Mouse (Mus musculus) MEL (cell line): ENCODE measurements around the gene Aoc1. TPM values are rescaled to one million over a fixed set of nuclear protein-coding genes. Genes with fewer than 3 reads are reported as not detected.

Experiments used
- DNase-seq: peaks from one replicate; pipeline ENCODE4 v3.0.0; 2011; ENCODE audit warnings: low read depth, low spot score
- H3K27ac ChIP-seq: 2 replicates; pipeline ENCODE4 v1.5.1; 2012; ENCODE audit warnings: low read depth, mild to moderate bottlenecking, control low read depth, low read length, moderate library complexity; ENCODE audit not compliant: control insufficient read depth
- H3K27me3 ChIP-seq, 2 experiments: fragments of 150-350 bp in 1 of 2; sonication (generic) in 1 of 2; 2 replicates each; pipeline ENCODE4 v1.6.1; 2012; ENCODE audit warnings: low read length in 2 of 2, mild to moderate bottlenecking in 2 of 2, improper control_type of control experiment in 1 of 2, moderate library complexity in 1 of 2; ENCODE audit not compliant: insufficient read depth in 2 of 2, control insufficient read depth in 1 of 2
- H3K36me3 ChIP-seq, 2 experiments: 2 replicates each; pipeline ENCODE4 v1.6.1; 2012 to 2014; ENCODE audit warnings: low read length in 2 of 2, improper control_type of control experiment in 1 of 2, inconsistent platforms in 1 of 2, mild to moderate bottlenecking in 1 of 2; ENCODE audit not compliant: insufficient read depth in 2 of 2, control insufficient read depth in 1 of 2
- H3K4me1 ChIP-seq, 2 experiments: fragments of 150-350 bp in 1 of 2; sonication (generic) in 1 of 2; 2 replicates each; pipeline ENCODE4 v1.6.1; 2012; ENCODE audit warnings: low read length in 2 of 2, improper control_type of control experiment in 1 of 2, mild to moderate bottlenecking in 1 of 2; ENCODE audit not compliant: insufficient read depth in 2 of 2, control insufficient read depth in 1 of 2
- H3K4me3 ChIP-seq, 2 experiments: fragments of 150-350 bp in 1 of 2; sonication (generic) in 1 of 2; 2 replicates each; pipeline ENCODE4 v1.5.1; 2012; ENCODE audit warnings: low read depth in 2 of 2, low read length in 2 of 2, mild to moderate bottlenecking in 2 of 2, moderate library complexity in 2 of 2, control low read depth in 1 of 2, improper control_type of control experiment in 1 of 2; ENCODE audit not compliant: control insufficient read depth in 1 of 2, insufficient read depth in 1 of 2
- H3K79me2 ChIP-seq: 2 replicates; pipeline ENCODE4 v1.6.1; 2012; ENCODE audit warnings: mild to moderate bottlenecking, low read length, moderate library complexity; ENCODE audit not compliant: control insufficient read depth, poor library complexity, insufficient read depth
- H3K9ac ChIP-seq: 2 replicates; pipeline ENCODE4 v1.6.1; 2012; ENCODE audit warnings: low read depth, mild to moderate bottlenecking, control low read depth, low read length, moderate library complexity; ENCODE audit not compliant: control insufficient read depth, poor library complexity, severe bottlenecking
- H3K9me3 ChIP-seq: fragments of 150-350 bp; sonication (generic); replicated peaks from 2 replicates; pipeline ENCODE4 v1.6.1; 2012; ENCODE audit warnings: mild to moderate bottlenecking, low read length, improper control_type of control experiment, moderate library complexity; ENCODE audit not compliant: insufficient read depth
- BHLHE40 ChIP-seq: IDR thresholded peaks from 2 replicates; pipeline ENCODE4 v1.6.1; 2012; ENCODE audit warnings: low read depth, mild to moderate bottlenecking, inconsistent platforms, low read length, improper control_type of control experiment, borderline replicate concordance
- CHD2 ChIP-seq: IDR thresholded peaks from 2 replicates; pipeline ENCODE4 v1.6.1; 2011; ENCODE audit warnings: low read length, improper control_type of control experiment
- CTCF ChIP-seq, 3 experiments: IDR thresholded peaks in 2 of 3; conservative IDR thresholded peaks in 1 of 3; 2 replicates each; pipeline ENCODE4 v1.5.1; 2011 to 2012; ENCODE audit warnings: low read length in 3 of 3, low read depth in 2 of 3, mild to moderate bottlenecking in 2 of 3, improper control_type of control experiment in 1 of 3, inconsistent platforms in 1 of 3, mixed read lengths in 1 of 3, moderate library complexity in 1 of 3; ENCODE audit not compliant: control insufficient read depth in 1 of 3, insufficient read depth in 1 of 3, poor library complexity in 1 of 3, severe bottlenecking in 1 of 3
- E2F4 ChIP-seq: IDR thresholded peaks from 2 replicates; pipeline ENCODE4 v1.6.1; 2011; ENCODE audit warnings: low read depth, low read length, improper control_type of control experiment, borderline replicate concordance
- ELF1 ChIP-seq: IDR thresholded peaks from 2 replicates; pipeline ENCODE4 v1.6.1; 2014; ENCODE audit warnings: low read depth, mild to moderate bottlenecking, inconsistent platforms, low read length, improper control_type of control experiment, moderate library complexity
- EP300 ChIP-seq, 2 experiments: IDR thresholded peaks; 2 replicates each; pipeline ENCODE4 v1.6.1; 2011; ENCODE audit warnings: improper control_type of control experiment in 2 of 2, low read length in 2 of 2, low read depth in 1 of 2, mild to moderate bottlenecking in 1 of 2
- GABPA ChIP-seq: IDR thresholded peaks from 2 replicates; pipeline ENCODE4 v1.6.1; 2012; ENCODE audit warnings: low read depth, mild to moderate bottlenecking, inconsistent platforms, low read length, improper control_type of control experiment, moderate library complexity
- KAT2A ChIP-seq: conservative IDR thresholded peaks from 2 replicates; pipeline ENCODE4 v1.6.1; 2012; ENCODE audit warnings: low read depth, low read length, improper control_type of control experiment, inconsistent platforms
- MAFK ChIP-seq: IDR thresholded peaks from 2 replicates; pipeline ENCODE4 v1.6.1; 2011; ENCODE audit warnings: low read depth, mild to moderate bottlenecking, low read length, improper control_type of control experiment, borderline replicate concordance
- MXI1 ChIP-seq: IDR thresholded peaks from 2 replicates; pipeline ENCODE4 v1.6.1; 2011; ENCODE audit warnings: mild to moderate bottlenecking, low read depth, low read length, improper control_type of control experiment
- NELFE ChIP-seq: IDR thresholded peaks from 2 replicates; pipeline ENCODE4 v1.6.1; 2011; ENCODE audit warnings: low read depth, low read length, improper control_type of control experiment
- NRF1 ChIP-seq: IDR thresholded peaks from 2 replicates; pipeline ENCODE4 v1.6.1; 2014; ENCODE audit warnings: low read depth, mild to moderate bottlenecking, inconsistent platforms, low read length, improper control_type of control experiment, moderate library complexity; ENCODE audit not compliant: poor library complexity, insufficient read depth, severe bottlenecking
- POLR2A ChIP-seq, 2 experiments: IDR thresholded peaks; 2 replicates each; pipeline ENCODE4 v1.6.1; 2011 to 2012; ENCODE audit warnings: low read length in 2 of 2, mild to moderate bottlenecking in 2 of 2, control low read depth in 1 of 2, improper control_type of control experiment in 1 of 2, low read depth in 1 of 2, moderate library complexity in 1 of 2; ENCODE audit not compliant: control insufficient read depth in 1 of 2, insufficient read depth in 1 of 2, poor library complexity in 1 of 2
- POLR2AphosphoS5 ChIP-seq: IDR thresholded peaks from 2 replicates; pipeline ENCODE4 v1.6.1; 2012; ENCODE audit warnings: low read depth, borderline replicate concordance, mild to moderate bottlenecking, inconsistent platforms, low read length, moderate library complexity, mixed read lengths
- RAD21 ChIP-seq: IDR thresholded peaks from 2 replicates; pipeline ENCODE4 v1.6.1; 2011; ENCODE audit warnings: mild to moderate bottlenecking, low read depth, low read length, improper control_type of control experiment
- SMC3 ChIP-seq: IDR thresholded peaks from 2 replicates; pipeline ENCODE4 v1.6.1; 2011; ENCODE audit warnings: low read depth, low read length, improper control_type of control experiment
- TAL1 ChIP-seq: IDR thresholded peaks from 2 replicates; pipeline ENCODE4 v1.6.1; 2012; ENCODE audit warnings: mild to moderate bottlenecking, inconsistent platforms, low read length, moderate library complexity, mixed read lengths
- TBP ChIP-seq: IDR thresholded peaks from 2 replicates; pipeline ENCODE4 v1.8.0; 2011; ENCODE audit warnings: low read depth, low read length, improper control_type of control experiment
- TCF12 ChIP-seq: IDR thresholded peaks from 2 replicates; pipeline ENCODE4 v1.6.1; 2014; ENCODE audit warnings: low read depth, mild to moderate bottlenecking, inconsistent platforms, low read length, improper control_type of control experiment, moderate library complexity
- UBTF ChIP-seq: IDR thresholded peaks from 2 replicates; pipeline ENCODE4 v1.6.1; 2012; ENCODE audit warnings: low read depth, mild to moderate bottlenecking, inconsistent platforms, low read length, improper control_type of control experiment, moderate library complexity, borderline replicate concordance; ENCODE audit not compliant: insufficient read depth
- USF1 ChIP-seq: IDR thresholded peaks from 2 replicates; pipeline ENCODE4 v1.6.1; 2014; ENCODE audit warnings: low read depth, mild to moderate bottlenecking, inconsistent platforms, low read length, improper control_type of control experiment, moderate library complexity
- USF2 ChIP-seq, 2 experiments: IDR thresholded peaks; 2 replicates each; pipeline ENCODE4 v1.6.1; 2011 to 2012; ENCODE audit warnings: improper control_type of control experiment in 2 of 2, low read length in 2 of 2, borderline replicate concordance in 1 of 2, inconsistent platforms in 1 of 2, low read depth in 1 of 2, mild to moderate bottlenecking in 1 of 2; ENCODE audit not compliant: insufficient read depth in 1 of 2
- ZNF384 ChIP-seq: IDR thresholded peaks from 2 replicates; pipeline ENCODE4 v1.6.1; 2012; ENCODE audit warnings: low read depth, mild to moderate bottlenecking, inconsistent platforms, low read length, improper control_type of control experiment
- polyA plus RNA-seq, 2 experiments: library from polyadenylated mRNA; stranded (reverse) in 1 of 2; unstranded in 1 of 2; fragments of >175 nt in 1 of 2; fragments of >200 nt in 1 of 2; gene quantifications; 2 replicates each; pipeline versions ENCODE4 v1.2.1 to v1.2.4; 2012; ENCODE audit warnings: low replicate concordance in 2 of 2, low read depth in 1 of 2; ENCODE audit not compliant: insufficient read length in 2 of 2, insufficient read depth in 1 of 2, missing spikeins in 1 of 2
- total RNA-seq: library from RNA; depleted of rRNA; stranded (reverse); fragments of 300-350 nt; gene quantifications from 2 replicates; pipeline ENCODE4 v1.2.3, GENCODE M21; 2012

The Aoc1 gene
- total and polyA plus RNA-seq, 3 experiments = not detected

DNA sequence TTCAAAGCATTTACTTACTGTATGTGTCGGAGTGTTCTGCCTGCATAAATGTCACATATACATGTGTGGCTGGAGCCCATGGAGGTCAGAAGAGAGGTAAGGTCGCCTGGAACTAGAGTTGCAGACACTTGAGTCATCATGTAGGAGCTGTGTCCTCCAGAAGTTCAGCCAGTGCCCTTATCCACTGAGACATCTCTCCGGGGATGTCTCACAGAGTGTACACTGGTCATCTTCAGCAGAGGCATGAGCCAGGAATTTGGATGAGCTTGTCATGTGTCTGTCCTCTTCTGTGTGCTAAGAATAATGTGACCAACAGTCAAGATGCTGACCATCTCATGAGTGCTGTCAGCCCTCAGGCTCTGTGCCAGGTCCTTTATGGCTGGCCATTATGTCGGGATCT, 9.9 kb upstream of the Aoc1 start:
- no peak for DNase-seq
- Histone ChIP-seq H3K4me3 (no peak overlapping the region), H3K27me3 (no peaks in the 10 kb centered on the region), H3K4me1 (peaks cover 0 to 3% of the 10 kb centered on the region in 2 experiments; a peak in 1 of 4 replicates), H3K27ac (no peak overlapping the region), H3K79me2 (no peaks in the 10 kb centered on the region), H3K9ac (no peak overlapping the region), H3K36me3 (no peaks in the 10 kb centered on the region), H3K9me3 (no peaks in the 10 kb centered on the region)
- TF ChIP-seq ZNF384 (no peak), TCF12 (no peak), TBP (no peak), CTCF (IDR thresholded peaks at IDR 0.05 in 2 of 3, conservative IDR thresholded peaks at IDR 0.05 in 1 of 3; ENCODE audit: control insufficient read depth in 1 of 3, insufficient read depth in 1 of 3, low read depth in 2 of 3, low read length in 3 of 3, poor library complexity in 1 of 3, severe bottlenecking in 1 of 3) (no peak), BHLHE40 (no peak), UBTF (no peak), GABPA (no peak), RAD21 (no peak), NRF1 (no peak), E2F4 (no peak), MAFK (no peak), EP300 (IDR thresholded peaks at IDR 0.05; ENCODE audit: low read depth in 1 of 2, low read length in 2 of 2) (no peak)

DNA sequence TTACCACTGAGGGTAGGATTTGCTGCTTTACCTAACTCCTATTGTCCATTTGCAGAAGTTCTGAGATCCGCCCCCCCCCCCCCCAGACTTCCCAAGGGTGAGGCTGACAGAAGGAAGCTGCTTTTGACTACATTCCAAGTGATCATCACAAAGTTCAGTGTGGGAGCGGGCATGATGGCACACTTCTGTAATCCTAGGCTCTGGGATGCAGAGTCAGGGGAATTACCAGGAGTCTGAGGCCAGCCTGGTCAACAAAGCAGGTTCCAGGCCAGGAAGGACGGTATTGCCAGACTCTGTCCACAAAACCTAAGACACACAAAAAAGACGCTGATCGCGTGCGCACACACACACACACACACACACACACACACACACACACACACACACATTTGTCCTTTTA, 9.2 kb upstream of the Aoc1 start:
- Histone ChIP-seq H3K4me3 (no peak overlapping the region), H3K27me3 (no peaks in the 10 kb centered on the region), H3K79me2 (no peaks in the 10 kb centered on the region), H3K9ac (no peak overlapping the region), H3K9me3 (no peaks in the 10 kb centered on the region), H3K27ac (no peak overlapping the region), H3K4me1 (peaks cover 0 to 3% of the 10 kb centered on the region in 2 experiments; a peak in 1 of 4 replicates), H3K36me3 (no peaks in the 10 kb centered on the region)
- no peak for DNase-seq
- TF ChIP-seq ELF1 = no peak
- TF ChIP-seq CHD2 = no peak
- TF ChIP-seq TBP = no peak
- no peak for TF ChIP-seq SMC3
- no peak for TF ChIP-seq UBTF
- no peak for TF ChIP-seq CTCF (IDR thresholded peaks at IDR 0.05 in 2 of 3, conservative IDR thresholded peaks at IDR 0.05 in 1 of 3; ENCODE audit: control insufficient read depth in 1 of 3, insufficient read depth in 1 of 3, low read depth in 2 of 3, low read length in 3 of 3, poor library complexity in 1 of 3, severe bottlenecking in 1 of 3)
- TF ChIP-seq ZNF384 = no peak
- TF ChIP-seq POLR2A (IDR thresholded peaks at IDR 0.05; ENCODE audit: control insufficient read depth in 1 of 2, insufficient read depth in 1 of 2, low read depth in 1 of 2, low read length in 2 of 2, poor library complexity in 1 of 2) = no peak
- no peak for TF ChIP-seq USF2 (IDR thresholded peaks at IDR 0.05; ENCODE audit: borderline replicate concordance in 1 of 2, insufficient read depth in 1 of 2, low read depth in 1 of 2, low read length in 2 of 2)
- TF ChIP-seq BHLHE40 = no peak
- no peak for TF ChIP-seq KAT2A
- TF ChIP-seq MXI1 = no peak
- TF ChIP-seq NRF1 = no peak
- no peak for TF ChIP-seq USF1
- TF ChIP-seq E2F4 = no peak
- TF ChIP-seq POLR2AphosphoS5 = no peak
- TF ChIP-seq TAL1 = no peak
- TF ChIP-seq NELFE = no peak
- no peak for TF ChIP-seq MAFK
